Comparison of ENCODE assay signal across 23 mouse cellular contexts in the genomic region with DNA sequence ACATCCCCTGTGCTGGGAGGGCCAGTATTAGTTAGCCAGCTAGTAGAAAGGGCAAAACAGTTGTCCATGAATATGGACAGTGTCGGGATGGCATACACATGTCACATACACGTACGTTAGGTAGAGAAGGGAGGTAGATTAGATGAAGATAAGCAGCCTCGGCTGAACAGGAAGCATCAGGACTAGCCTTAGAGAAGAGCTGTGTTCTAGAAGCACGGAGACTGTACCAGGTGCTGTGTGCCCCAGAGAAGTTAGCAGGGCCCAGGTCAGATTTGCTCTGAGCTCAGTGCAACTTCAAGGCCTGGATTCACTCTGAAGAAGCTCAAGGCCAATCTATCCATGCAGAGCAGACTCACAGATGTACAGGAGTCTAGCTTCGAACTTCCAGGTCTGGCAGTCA. TPM values are rescaled to one million over a fixed set of nuclear protein-coding genes. Genes with fewer than 3 reads are reported as not detected.
DNase-seq lines count a peak whose midpoint lies in the region; ATAC-seq lines count a peak whose summit lies in the region.
"Had no signal": no experiment of that assay in that cellular context is flagged by ENCODE, and none has a peak within 500 bp of the region (broad histone marks: within the 10 kb centered on the region; RNA-seq: fewer than 3 reads in every experiment).

No protein-coding gene starts in this region.

- H3K9ac ChIP-seq in heart, embryonic 14.5 days (ENCODE audit: low read length) = no peak overlapping the region
- H3K9ac ChIP-seq in heart, embryonic 12.5 days = no peak overlapping the region
- H3K9ac ChIP-seq in midbrain, embryonic 16.5 days (ENCODE audit: low read depth, low read length) = no peak overlapping the region
- H3K9ac ChIP-seq: embryonic facial prominence, embryonic 13.5 days; forebrain, embryonic 12.5 days; heart, embryonic 15.5 days; hindbrain, embryonic 15.5 days had no signal

- ATAC-seq in heart, embryonic 14.5 days (ENCODE audit: insufficient number of reproducible peaks, insufficient read depth, low FRiP score, low read depth) = 0 out of 2 replicates have a peak, but pooled peaks have one; percentile 47
- no peak for ATAC-seq in heart, embryonic 12.5 days (ENCODE audit: insufficient number of reproducible peaks, low FRiP score)
- no peak for ATAC-seq in midbrain, embryonic 16.5 days
- ATAC-seq: forebrain, embryonic 16.5 days; Patski had no signal

- H3K4me2 ChIP-seq in heart, embryonic 14.5 days (ENCODE audit: low read length) = no peak overlapping the region
- H3K4me2 ChIP-seq in heart, embryonic 12.5 days = no peak overlapping the region
- H3K4me2 ChIP-seq in midbrain, embryonic 16.5 days (ENCODE audit: low read length) = no peak overlapping the region
- H3K4me2 ChIP-seq: embryonic facial prominence, embryonic 13.5 days; forebrain, embryonic 12.5 days; heart, embryonic 15.5 days; hindbrain, embryonic 15.5 days had no signal

- H3K4me3 ChIP-seq in heart, embryonic 14.5 days (ENCODE audit: control insufficient read depth in 1 of 2, insufficient read depth in 1 of 2, low read depth in 1 of 2, low read length in 2 of 2) = no peak overlapping the region
- H3K4me3 ChIP-seq in heart, embryonic 12.5 days = no peak overlapping the region
- no peak overlapping the region for H3K4me3 ChIP-seq in midbrain, embryonic 16.5 days (ENCODE audit: low read depth, low read length)
- H3K4me3 ChIP-seq: embryonic facial prominence, embryonic 13.5 days; forebrain, embryonic 12.5 days; heart, embryonic 15.5 days; hindbrain, embryonic 15.5 days had no signal

- no peaks in the 10 kb centered on the region for H3K27me3 ChIP-seq in heart, embryonic 14.5 days (ENCODE audit: control insufficient read depth, insufficient read depth, low read length)
- H3K27me3 ChIP-seq in heart, embryonic 12.5 days (replicated peaks) = no peaks in the 10 kb centered on the region
- no peaks in the 10 kb centered on the region for H3K27me3 ChIP-seq in midbrain, embryonic 16.5 days (ENCODE audit: control insufficient read depth, insufficient read depth, low read depth, low read length)
- H3K27me3 ChIP-seq: CH12.LX; embryonic facial prominence, embryonic 13.5 days; forebrain, embryonic 12.5 days; heart, embryonic 15.5 days; hindbrain, embryonic 15.5 days; Patski had no signal

- peaks cover 7% of the 10 kb centered on the region in 2 experiments for H3K4me1 ChIP-seq in heart, embryonic 14.5 days (ENCODE audit: control insufficient read depth in 2 of 2, insufficient read depth in 2 of 2, low read length in 2 of 2)
- H3K4me1 ChIP-seq in heart, embryonic 12.5 days (replicated peaks) = peaks cover 8% of the 10 kb centered on the region; the same call in 1 of the 2 replicates
- H3K4me1 ChIP-seq in midbrain, embryonic 16.5 days (ENCODE audit: control insufficient read depth, insufficient read depth, low read length) = no peaks in the 10 kb centered on the region
- H3K4me1 ChIP-seq: embryonic facial prominence, embryonic 13.5 days; hindbrain, embryonic 15.5 days had no signal

- WGBS in heart, embryonic 14.5 days = 72% methylated on average over 6 of the region's 6 CpGs
- WGBS in heart, embryonic 12.5 days = 75% methylated on average over 6 of the region's 6 CpGs
- 95% methylated on average over 6 of the region's 6 CpGs for WGBS in midbrain, embryonic 16.5 days

- H3K27ac ChIP-seq in heart, embryonic 14.5 days (replicated peaks in 1 of 2; ENCODE audit: control insufficient read depth in 1 of 2, insufficient read depth in 1 of 2, low read depth in 2 of 2, low read length in 2 of 2) = no peak overlapping the region
- H3K27ac ChIP-seq in heart, embryonic 12.5 days (ENCODE audit: poor library complexity, severe bottlenecking) = no peak overlapping the region
- H3K27ac ChIP-seq in midbrain, embryonic 16.5 days (ENCODE audit: low read length) = no peak overlapping the region
- H3K27ac ChIP-seq: embryonic facial prominence, embryonic 13.5 days; forebrain, embryonic 12.5 days; heart, embryonic 15.5 days; hindbrain, embryonic 15.5 days had no signal

- DNase-seq in thymus, postnatal 0 days (ENCODE audit: low spot score) = peak; percentile 55
- DNase-seq in thymus, postnatal 36 days = no peak
- peak; percentile 34 for DNase-seq in thymus, postnatal 25 days
- no peak for DNase-seq in layer of hippocampus, postnatal 10 days (ENCODE audit: low spot score in 2 of 2)
- DNase-seq: adrenal gland, adult 2 months; adrenal gland, postnatal 25 days; B cell, adult 2 months; cerebellum, adult 18-20 months; cerebellum, adult 9-11 months; cerebellum, postnatal 36 days; gastrocnemius, postnatal 14 days had no signal

- no peaks in the 10 kb centered on the region for H3K9me3 ChIP-seq in heart, embryonic 14.5 days (ENCODE audit: control insufficient read depth, low read length)
- H3K9me3 ChIP-seq in heart, embryonic 12.5 days (replicated peaks) = no peaks in the 10 kb centered on the region
- H3K9me3 ChIP-seq in midbrain, embryonic 16.5 days (replicated peaks; ENCODE audit: control insufficient read depth, low read length, poor library complexity, severe bottlenecking) = no peaks in the 10 kb centered on the region
- H3K9me3 ChIP-seq: embryonic facial prominence, embryonic 13.5 days; forebrain, embryonic 12.5 days; heart, embryonic 15.5 days; hindbrain, embryonic 15.5 days had no signal

- no peaks in the 10 kb centered on the region for H3K36me3 ChIP-seq in heart, embryonic 14.5 days (ENCODE audit: control insufficient read depth, insufficient read depth, low read length)
- no peaks in the 10 kb centered on the region for H3K36me3 ChIP-seq in heart, embryonic 12.5 days
- H3K36me3 ChIP-seq in midbrain, embryonic 16.5 days (ENCODE audit: control insufficient read depth, insufficient read depth, low read length) = no peaks in the 10 kb centered on the region
- H3K36me3 ChIP-seq: embryonic facial prominence, embryonic 13.5 days; forebrain, embryonic 12.5 days; heart, embryonic 15.5 days; hindbrain, embryonic 15.5 days had no signal

RNA-seq across cellular contexts. Expression of a gene that starts 30.2 kb away (rescaled TPM):
- 10.7 and 13.7 TPM in 2 replicates for polyA plus RNA-seq in heart, embryonic 14.5 days (2014; fragmentation: Nextera tagmentation; extraction: Ambion mirVana)
- 10.0 TPM in 2 replicates for polyA plus RNA-seq in heart, embryonic 12.5 days (2016; fragmentation: Nextera tagmentation; extraction: Ambion mirVana)
- 7.6 and 8.4 TPM in 2 replicates for polyA plus RNA-seq in thymus, postnatal 0 days (2015; fragmentation: Nextera tagmentation; extraction: Ambion mirVana)
- total RNA-seq in layer of hippocampus, postnatal 10 days (2021) = 1 to 10 TPM; 2.9 to 3.7 TPM
- 1.4 and 2.0 TPM in 2 replicates for polyA plus RNA-seq in midbrain, embryonic 16.5 days (2015; fragmentation: Nextera tagmentation; extraction: Ambion mirVana)

RNA-seq across cellular contexts. Expression of a gene that starts 49.6 kb away (rescaled TPM):
- polyA plus RNA-seq in heart, embryonic 14.5 days (2014; fragmentation: Nextera tagmentation; extraction: Ambion mirVana) = 275 and 276 TPM in 2 replicates
- polyA plus RNA-seq in heart, embryonic 12.5 days (2016; fragmentation: Nextera tagmentation; extraction: Ambion mirVana) = 349 and 357 TPM in 2 replicates
- 705 and 759 TPM in 2 replicates for polyA plus RNA-seq in thymus, postnatal 0 days (2015; fragmentation: Nextera tagmentation; extraction: Ambion mirVana)
- 100 to 1,000 TPM; 122 to 141 TPM for total RNA-seq in layer of hippocampus, postnatal 10 days (2021)
- 395 and 441 TPM in 2 replicates for polyA plus RNA-seq in midbrain, embryonic 16.5 days (2015; fragmentation: Nextera tagmentation; extraction: Ambion mirVana)

RNA-seq across cellular contexts. Expression of a gene that starts 49.8 kb away (rescaled TPM):
- polyA plus RNA-seq in heart, embryonic 14.5 days (2014; fragmentation: Nextera tagmentation; extraction: Ambion mirVana) = 0.11 and 0.16 TPM in 2 replicates
- polyA plus RNA-seq in heart, embryonic 12.5 days (2016; fragmentation: Nextera tagmentation; extraction: Ambion mirVana) = 0.06 and 0.15 TPM in 2 replicates
- polyA plus RNA-seq in thymus, postnatal 0 days (2015; fragmentation: Nextera tagmentation; extraction: Ambion mirVana) = 0.07 and 0.12 TPM in 2 replicates
- total RNA-seq in layer of hippocampus, postnatal 10 days (2021) = under 1 TPM; 0.16 to 0.22 TPM
- 0.11 and 0.30 TPM in 2 replicates for polyA plus RNA-seq in midbrain, embryonic 16.5 days (2015; fragmentation: Nextera tagmentation; extraction: Ambion mirVana)
- total RNA-seq: heart, postnatal 25 days had no signal
- polyA plus RNA-seq: adrenal gland, adult 2 months; embryonic facial prominence, embryonic 13.5 days; forebrain, embryonic 16.5 days; hindbrain, embryonic 11.5 days had no signal

Comparison
In these comparisons a context has a peak if more than half of its experiments do, and no peak if none do; other contexts are left out.
1. DNase-seq: peak in thymus, postnatal 0 days (single experiment) and thymus, postnatal 25 days (single experiment); none in thymus, postnatal 36 days (0 of 2) and layer of hippocampus, postnatal 10 days (0 of 2).